Mouse (Mus musculus) naive thymus-derived CD4-positive, alpha-beta T cell, adult 2 months (primary cell): ENCODE data around the gene Rnasek.

Experiments
- DNase-seq: peaks from one replicate; pipeline ENCODE4 v3.0.0-alpha.2; 2011; ENCODE audit warnings: low read depth

Rnasek gene

DNA sequence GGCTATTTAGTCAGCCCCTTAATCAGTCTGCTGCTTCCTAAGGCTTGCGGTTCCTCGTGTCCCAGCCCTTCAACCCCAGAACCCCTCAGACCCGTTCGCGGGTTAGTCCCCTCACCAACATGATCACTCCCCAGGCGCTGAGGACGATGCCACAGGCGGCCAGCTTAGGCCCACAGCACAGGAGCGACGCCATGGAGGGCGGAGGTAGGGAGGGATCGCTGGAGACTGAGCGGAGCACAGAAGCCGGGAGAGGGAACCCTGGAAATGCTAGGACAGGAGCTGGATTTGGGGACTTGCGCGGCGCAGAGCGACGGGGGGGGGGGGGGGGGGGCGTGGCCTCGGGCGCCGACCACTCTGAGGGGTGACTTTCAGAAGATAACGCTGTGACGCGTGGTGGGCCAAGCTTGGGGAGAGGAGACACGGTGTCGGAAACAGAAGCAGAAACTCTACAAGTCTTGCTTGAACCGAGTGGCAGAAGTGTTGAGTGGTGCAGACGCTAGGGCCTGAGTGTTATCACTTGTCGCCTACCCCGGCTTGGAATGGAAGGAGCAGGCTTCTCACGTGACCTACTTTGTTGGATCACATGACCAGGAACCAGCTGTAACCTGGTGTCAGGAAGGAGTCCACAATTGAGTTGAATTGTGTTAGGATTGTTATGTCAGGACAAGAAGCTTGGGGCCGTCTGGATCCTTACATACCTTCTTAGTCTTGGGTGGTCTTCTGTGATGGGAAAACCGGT lies at the start of gene Rnasek, which contains the start of gene Gm21988:
TSS of gene Rnasek (minus strand) at position 302 of the 739 bp plus-strand sequence.
TSS of gene Gm21988 (minus strand) at position 290 of the 739 bp plus-strand sequence.
- peak; percentile 93 for DNase-seq

DNA sequence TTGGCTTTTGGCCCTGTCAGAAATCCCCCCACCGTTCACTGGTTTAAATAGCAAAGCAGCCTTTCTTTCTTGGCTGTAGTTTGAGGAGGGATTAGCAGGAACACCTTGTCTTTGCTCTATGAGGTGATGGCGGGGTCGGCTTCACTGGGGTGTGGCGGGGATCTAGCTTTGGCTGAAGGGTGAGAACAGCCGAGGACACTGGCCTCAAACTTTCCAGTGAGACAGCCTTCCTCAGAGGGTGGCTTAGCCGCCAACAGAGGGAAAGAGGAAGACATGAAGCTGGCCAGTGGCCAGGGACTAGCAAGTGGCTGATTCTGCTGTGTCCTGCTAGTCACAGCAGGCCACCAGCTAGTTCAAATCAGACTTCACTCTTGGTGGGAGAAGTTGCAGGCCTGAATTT lies 49.6 kb upstream of the Rnasek start:
- DNase-seq, result no peak

DNA sequence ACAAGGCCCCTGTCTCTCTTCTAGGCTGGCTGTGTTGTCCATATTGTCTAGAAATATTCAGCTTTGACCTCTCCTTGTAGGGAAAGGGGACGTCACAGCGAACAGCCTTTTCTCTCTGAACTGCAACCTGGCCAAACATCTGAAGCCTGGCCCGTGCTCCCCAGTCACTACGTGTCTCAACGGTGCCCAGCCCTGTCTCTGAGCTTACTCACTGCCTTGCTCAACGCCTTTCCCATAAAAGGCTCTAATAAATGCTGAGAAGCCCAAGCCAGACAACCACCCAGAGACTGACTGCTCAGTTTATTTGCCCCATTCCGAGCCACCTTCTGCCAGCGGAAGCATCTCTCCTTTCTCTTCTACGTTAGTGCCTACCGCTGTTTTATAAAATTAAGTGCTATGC lies 48.5 kb upstream of the Rnasek start:
- no peak for DNase-seq

DNA sequence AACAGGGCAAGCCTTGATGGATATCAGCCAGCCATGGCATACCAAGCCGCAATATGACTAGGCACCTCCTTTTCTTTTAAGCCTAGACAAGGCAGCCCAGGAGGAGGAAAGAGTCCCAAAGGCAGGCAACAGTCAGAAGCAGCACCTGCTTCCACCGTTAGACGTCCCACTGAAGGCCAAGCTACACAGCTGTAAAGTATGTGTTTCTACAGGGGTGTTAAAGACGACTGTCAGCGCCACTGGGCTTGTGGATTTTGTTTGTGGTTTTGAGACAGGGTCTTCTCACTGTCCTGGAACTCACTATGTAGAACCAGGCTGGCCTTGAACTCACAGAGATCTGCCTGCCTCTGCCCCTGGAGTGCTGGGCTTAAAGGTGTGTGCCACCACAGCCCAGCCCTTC lies 46.0 kb upstream of the Rnasek start:
- DNase-seq, result no peak

DNA sequence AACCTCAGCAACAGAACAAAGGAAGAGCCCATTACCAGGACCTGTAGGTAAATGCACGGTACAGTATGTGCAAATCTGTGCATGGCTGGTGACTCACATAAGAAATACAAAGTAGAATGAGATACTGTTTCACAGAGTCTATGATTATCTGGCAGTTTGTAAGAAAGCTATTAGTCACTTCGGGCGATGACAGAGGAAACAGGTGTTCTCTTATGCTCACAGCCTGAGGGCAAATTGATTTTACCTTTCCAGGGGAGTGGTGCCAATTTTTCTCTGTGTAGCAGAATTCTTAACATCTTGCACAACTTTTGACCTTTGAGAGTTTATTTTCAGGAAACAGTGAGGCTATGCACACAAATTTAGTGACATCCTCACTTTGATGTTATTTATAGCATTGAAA lies 45.1 kb upstream of the Rnasek start:
- DNase-seq, result no peak

DNA sequence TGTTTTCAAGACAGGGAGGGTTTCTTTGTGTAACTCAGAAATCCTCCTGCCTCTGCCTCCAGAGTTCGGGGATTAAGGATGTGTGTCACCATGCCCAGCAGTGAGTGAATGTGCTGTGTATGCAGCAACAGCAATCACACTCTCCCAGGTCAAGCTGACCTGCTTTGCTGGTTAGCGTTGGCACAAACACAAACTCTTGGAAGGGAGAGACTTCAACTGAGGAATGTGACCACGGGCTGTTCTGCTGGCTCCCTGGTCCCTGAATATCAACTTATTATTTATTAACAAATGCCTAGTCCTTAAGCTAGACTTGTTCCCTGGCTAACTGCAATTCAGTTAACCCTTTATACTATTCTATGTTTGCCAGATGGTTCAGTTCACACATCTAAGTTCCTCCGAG lies 44.0 kb upstream of the Rnasek start:
- no peak for DNase-seq

DNA sequence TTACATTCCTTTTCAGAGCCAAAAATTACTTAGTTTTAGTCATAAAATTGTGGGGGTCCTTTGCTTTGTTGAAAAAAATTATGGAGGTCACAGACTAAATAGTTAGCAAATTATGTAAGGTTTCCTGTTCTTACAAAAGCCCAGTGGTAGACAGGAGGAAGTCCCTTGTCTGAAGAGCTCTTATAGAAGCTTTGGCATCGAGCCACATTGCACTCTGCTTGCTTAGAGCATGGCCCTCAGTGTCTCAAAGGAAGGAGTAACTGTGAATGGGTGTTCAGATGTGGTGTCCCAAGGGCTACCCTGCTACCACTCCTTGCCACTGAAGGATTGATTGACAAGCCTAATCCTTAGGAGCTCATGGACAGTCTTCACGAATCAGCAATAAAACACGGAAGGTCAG lies 40.8 kb upstream of the Rnasek start:
- DNase-seq, result peak; percentile 75

DNA sequence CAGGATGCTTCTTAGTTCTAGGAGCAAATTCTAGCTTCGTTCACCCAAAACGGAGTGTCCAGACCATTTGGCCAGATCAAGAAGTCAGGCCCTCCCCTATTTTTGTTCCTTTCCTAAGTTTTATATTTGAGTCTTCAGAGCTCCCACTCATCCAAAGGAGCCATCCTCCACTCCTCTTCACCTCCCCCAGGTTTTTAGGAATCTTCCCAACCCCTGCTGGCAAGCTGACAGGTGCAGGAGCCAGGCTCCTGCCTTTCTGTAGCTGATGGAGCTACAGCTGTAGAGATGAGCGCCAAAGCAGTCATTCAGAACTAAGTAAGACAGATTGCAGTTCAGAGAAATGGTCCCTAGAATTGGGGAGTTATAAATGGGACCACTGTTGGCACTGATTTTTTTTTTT lies 39.3 kb upstream of the Rnasek start:
- DNase-seq, result no peak

DNA sequence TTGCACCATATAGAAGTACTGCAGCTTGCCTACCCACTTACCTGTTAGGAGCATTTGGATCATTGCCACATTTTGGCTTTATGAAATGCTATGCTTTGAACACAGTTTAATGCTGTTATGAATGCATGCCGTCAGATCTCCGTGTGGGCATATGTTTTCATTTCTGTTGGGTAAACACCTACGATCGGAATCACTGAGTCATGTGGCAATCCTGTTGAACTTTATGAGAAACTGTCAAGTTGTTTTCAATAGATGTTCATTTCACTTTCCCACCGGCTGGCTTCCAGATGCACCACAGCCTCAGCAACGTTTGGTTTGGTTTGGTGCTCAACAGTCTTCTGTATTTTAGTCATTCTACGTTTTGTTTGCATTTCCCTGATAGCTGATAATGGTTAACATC lies 32.0 kb upstream of the Rnasek start:
- no peak for DNase-seq

DNA sequence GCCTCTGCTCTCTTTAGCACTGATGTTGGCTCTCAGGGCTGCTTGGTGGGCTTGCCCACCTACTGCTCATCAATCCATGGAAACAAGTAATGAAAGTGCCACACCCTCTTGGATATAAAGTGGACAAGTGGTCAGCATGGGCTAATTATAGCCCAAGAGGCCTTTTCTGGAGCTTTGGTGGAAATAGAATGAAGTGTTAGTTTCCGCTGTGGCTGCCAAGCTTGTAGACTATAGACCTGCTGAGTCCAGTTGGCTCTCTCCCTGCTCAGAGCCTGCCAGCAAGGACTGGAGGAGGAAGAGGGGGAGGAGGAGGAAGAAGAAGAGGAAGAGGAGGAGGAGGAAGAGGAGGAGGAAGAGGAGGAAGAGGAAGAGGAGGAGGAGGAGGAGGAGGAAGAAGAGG lies 26.8 kb upstream of the Rnasek start:
- no peak for DNase-seq

DNA sequence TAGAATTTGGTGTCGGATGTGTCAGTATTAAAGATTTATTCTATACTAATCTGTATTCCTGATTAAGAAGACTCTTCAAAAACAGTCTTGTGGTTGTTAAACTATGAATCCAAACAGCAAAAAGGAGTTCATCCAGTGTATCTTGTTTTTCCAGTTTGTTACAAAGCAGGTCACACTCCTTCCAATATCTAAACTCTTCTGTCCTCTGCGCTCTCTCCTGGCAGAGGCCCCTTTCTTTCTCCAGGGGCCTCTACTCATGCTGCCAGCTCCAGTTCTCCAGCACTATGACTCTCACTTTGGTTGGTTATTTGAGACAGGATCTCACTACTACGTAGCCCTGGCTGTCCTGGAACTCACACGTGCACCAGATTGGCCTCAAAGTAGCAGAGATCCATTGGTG lies 26.2 kb upstream of the Rnasek start:
- no peak for DNase-seq

DNA sequence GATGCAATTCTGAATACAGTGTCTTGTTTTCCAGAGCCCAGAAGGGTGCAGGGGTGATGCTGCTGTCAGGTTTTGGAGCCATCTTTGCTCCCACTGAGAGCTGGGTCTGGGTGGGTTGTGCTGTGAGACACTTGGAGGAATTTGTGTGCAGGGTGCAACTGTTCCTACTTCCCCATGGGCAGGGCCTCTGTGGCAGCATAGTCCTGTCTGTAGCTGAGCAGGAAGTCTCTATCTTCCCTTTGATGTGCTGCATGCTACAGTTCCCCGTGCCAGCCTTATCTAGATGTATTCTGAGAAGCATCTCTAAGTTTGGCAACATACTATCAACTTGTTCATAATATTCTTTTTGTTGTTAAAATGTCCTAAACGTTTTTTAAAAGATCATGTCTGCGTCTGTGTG lies 25.6 kb upstream of the Rnasek start:
- DNase-seq, result peak; percentile 77

DNA sequence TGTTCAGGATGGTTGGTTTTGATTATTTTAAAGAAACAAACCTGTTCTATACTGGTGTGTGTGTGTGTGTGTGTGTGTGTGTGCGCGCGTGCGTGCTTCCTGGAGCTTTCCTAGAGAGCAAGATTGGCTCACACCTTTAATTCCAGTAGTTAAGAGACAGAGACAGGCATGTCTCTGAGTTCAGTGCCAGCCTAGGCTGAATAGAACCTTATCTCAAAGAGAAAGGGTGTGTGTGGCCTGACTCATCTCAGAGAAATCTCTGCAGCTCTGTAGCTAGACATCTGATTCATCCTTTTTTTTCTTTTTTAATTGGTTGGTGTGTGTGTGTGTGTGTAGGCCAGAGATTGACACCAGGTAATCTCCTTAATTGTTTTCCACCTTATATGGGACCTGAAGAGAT lies 19.4 kb upstream of the Rnasek start:
- DNase-seq, result no peak

DNA sequence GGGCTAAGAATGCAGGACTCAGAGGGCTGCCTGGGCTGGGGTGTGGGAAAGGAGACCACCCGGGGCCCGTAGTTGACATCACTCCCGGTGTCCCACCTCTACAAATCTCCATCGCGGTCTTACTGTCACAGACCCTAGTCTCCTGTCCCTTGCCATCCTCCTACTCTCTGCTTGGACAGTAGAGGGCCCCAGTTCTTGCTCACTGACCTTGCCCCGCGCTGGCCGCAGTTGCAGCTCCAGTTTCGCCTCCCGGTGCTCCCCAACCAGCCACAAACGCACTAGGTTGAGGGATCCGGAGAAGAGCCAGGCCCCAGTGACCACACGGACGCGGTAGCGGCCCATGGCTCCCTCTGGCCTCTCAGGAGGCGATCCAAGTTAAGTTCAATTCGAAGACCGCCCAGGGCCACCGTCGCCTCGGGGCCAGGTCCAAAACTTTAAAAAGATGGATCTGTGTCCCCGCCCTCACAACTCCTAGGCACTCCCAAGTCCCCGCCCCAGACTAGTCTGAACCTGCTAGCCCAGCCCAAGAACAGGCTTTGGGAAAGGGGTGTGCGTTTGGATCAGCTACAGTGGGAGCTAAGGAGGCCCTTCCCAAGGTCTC lies 15.4 kb upstream of the Rnasek start, which contains the start of gene Alox12:
TSS of gene Alox12 (minus strand) at position 423 of the 601 bp plus-strand sequence.
- DNase-seq, result no peak

DNA sequence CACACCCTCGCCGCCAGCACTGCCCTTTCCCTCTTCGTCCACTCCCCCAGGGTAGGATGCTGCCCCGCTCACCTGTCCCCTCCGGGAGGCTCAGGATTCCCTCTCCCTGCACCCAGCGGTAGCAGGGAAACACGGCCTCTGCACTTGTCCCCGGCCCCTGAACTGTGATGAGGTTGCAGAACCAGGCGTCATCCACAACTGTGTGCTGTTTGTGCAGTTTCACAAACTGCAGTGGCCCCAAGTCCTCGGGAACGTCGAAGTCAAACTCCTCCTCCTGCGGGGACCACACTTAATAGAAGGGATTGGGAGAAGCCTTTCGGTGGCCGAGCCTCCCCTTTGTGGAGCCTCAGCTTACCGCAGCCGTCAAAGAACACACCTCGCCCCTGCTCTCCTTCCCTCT lies 14.7 kb upstream of the Rnasek start:
- peak; percentile 40 for DNase-seq

DNA sequence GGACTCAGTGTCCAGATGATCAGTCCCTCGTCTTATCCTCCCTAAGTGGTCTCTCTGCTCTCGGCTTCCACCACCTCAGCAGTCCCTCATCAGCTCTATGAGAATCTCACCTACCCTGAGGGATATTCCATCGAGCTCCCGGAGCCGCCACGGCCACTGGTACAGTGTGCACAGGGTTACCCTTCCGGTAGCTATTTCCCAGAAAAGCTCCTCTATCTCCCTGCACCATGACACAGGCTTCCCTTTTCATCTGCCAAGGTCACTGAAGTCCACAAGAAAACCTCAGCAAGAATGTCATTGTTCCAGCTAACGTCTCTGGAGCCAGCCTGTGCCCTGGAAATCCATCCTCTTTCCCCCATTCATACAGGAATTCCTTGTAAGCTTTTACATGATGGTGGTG lies 12.2 kb upstream of the Rnasek start:
- no peak for DNase-seq

DNA sequence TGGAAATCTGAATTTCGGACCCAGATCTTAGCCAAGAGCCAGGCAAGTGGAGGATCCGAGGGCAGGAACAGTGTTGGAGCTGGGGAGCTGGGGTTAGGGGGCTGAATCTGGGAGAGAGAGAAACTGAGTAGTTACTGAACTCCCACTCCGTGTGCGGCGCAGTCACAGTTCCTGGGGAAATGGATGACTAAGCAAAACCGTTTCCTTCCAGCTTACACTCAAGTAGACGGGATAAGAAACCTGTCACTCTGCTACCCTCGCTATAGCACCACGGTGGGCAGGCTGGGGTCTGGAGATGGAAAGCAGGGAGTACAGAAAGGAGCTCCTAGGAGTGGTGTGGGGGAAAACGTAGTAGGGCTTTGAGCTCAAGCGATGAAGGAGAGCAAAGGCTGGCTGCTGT lies 10.5 kb upstream of the Rnasek start:
- no peak for DNase-seq

DNA sequence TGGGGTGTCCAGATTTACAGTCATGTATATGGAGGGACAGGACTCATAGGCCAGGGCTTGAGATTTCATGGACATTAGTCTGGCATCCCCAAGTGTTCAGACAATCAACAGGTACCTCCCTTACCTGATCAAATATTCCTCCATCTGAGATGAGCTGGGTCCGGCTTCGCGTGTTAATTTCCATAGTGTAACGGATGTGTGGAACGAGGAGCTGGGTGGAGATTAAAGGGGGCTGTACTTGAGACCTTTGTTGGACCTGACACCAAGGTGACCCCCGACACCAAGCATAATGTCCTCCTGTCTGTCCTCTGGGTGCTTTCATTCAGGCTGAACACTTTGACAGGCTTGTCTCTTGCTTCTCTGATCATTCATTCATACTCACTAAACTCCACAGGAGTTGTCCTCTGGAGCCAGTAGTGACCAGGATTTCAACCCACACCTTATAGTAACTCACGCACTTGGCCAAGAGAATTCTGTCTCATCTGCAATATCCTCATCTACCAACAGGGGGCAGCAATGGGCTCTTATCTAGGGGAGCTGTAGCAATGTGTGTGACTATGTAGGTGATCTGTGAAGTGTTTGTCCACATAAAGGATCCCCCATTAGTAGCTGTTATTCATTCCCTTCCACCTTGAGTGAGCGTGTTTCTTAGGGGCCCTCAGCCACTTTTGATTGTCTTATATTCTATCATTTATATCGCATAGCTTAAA lies 7.6 kb upstream of the Rnasek start:
- peak; percentile 90 for DNase-seq

DNA sequence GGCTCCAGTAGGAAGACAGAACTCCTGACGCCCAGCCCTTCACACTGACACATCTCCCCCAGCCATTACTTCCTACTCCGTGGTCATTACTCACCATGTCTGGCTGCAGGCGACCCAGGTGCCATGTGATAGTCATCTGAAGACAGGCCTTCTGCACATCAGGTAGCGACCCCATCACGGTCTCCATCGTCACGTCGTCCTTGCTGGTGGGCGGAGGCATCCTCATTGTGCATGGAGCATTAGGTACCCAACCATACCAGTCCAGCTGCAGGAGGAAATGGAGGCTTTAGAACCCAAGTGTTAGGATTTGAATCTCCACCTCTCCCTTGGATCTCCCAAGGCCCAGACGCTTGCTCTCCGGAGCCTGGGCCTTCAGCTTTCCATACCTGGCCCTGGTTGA lies 2.9 kb upstream of the Rnasek start:
- DNase-seq, result no peak

DNA sequence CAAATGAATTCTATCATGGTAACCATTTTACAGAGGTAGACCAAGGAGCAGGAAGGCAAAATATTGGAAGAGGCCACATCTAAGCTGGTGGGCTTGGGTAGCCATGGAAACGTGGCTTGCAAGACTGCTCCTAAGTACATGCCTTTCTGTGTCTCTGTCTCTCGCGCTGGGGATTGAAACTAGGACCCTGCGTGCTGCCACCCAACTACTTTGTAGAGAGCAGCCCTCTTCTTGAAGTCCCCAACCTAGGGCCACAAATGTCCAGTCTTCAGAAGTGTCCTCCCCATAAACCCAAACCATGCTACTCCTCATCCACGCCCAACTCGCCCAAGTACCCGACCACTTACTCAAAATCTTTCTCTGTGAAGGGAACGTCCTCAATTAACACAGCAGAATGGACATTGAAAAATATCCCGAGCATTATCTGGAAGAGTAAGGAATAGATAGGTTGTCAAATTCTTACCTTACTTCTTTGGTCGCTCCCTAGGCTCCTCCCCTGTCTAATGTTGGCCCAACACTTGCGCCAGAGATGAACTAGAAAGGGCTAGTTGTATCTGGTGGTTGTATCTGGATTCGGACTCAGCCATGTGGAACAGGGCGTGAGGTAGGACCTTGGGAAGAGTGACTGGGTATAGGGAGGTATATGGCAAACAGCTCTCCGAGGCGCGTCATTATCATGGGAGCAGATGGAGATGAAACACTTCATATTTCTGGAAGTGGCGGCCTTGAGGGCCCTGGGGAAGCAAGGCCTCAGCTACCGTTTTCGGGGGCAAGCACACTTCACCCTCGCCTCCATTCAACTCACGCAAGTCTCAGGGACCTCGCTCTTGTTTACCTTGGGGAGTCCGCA lies 826 bp downstream of the Rnasek start:
- peak; percentile 47 for DNase-seq

DNA sequence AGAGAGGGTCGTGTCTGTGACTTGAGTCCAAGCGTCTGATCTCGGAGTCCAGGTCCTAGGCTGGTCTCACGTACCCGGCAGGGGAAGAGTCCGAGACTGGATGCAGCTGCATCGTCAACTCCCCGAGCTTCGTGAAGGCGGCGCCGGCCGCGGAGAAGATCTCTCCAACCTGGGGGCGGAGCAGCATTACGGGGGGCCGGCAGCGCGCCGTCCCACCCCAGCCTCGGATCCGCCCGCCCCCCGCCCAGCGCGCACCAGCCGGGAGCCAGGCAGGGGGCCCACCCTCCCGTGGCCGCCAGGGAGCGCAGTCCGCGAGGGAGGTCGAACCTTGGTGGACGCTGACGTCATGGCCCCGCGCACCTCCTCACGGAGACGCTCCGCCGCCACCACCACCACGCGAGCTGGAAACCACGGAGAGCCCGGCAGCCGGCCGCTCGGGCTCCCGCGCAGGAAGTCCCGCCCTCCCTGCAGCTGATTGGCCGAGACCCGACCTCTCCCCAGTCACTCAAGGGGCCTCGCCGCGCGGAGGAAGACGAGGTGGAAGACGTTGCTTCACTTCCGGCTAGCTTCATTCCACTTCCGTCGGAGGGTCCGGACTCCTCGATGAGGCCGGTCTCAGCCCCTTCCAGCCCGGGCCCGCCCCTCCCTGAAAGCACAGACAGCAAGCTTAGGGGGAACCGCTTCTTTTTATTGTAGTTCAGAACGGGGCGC lies 2.0 kb downstream of the Rnasek start, which contains the start of gene 0610010K14Rik:
TSS of gene 0610010K14Rik (minus strand) at position 458 of the 711 bp plus-strand sequence.
- DNase-seq, result peak; percentile 95
